Mouse (Mus musculus) forebrain, postnatal 0 days (tissue): ENCODE data around the gene Golph3l. TPM values are rescaled to one million over a fixed set of nuclear protein-coding genes. Genes with fewer than 3 reads are reported as not detected.
A peak's percentile ranks its signal among the peaks of the same experiment; 100 is the strongest.
"Not testable (repeated sequence)": the region's sequence is repeated elsewhere in the genome, so short reads cannot be mapped to it uniquely, and the experiment has no call there.

Experiments
- ATAC-seq: fragments of 200-750 bp; cut with Nextera tagmentation; 2 replicates; pipeline ENCODE4 v1.8.0; 2017; ENCODE audit warnings: mild to moderate bottlenecking, moderate library complexity
- DNase-seq: peaks from one replicate; pipeline ENCODE4 v3.0.0-alpha.2; 2015
- H3K27ac ChIP-seq: fragments of 300-500 bp; sonication (generic); 2 replicates; pipeline ENCODE4 v1.5.1; 2014; ENCODE audit warnings: low read depth, mild to moderate bottlenecking, antibody characterized with exemption, low read length, moderate library complexity, mixed read lengths
- H3K27me3 ChIP-seq: fragments of 300-500 bp; sonication (generic); 2 replicates; pipeline ENCODE4 v1.6.1; 2014; ENCODE audit warnings: mild to moderate bottlenecking, low read length, mixed read lengths; ENCODE audit not compliant: insufficient read depth
- H3K36me3 ChIP-seq: fragments of 300-500 bp; sonication (generic); 2 replicates; pipeline ENCODE4 v1.6.1; 2014; ENCODE audit warnings: mild to moderate bottlenecking, moderate library complexity; ENCODE audit not compliant: insufficient read depth
- H3K4me1 ChIP-seq: fragments of 300-500 bp; sonication (generic); 2 replicates; pipeline ENCODE4 v1.6.1; 2014; ENCODE audit warnings: antibody characterized with exemption; ENCODE audit not compliant: insufficient read depth
- H3K4me2 ChIP-seq: fragments of 300-500 bp; sonication (generic); 2 replicates; pipeline ENCODE4 v1.6.1; 2014; ENCODE audit warnings: low read depth, mild to moderate bottlenecking, moderate library complexity
- H3K4me3 ChIP-seq: fragments of 300-500 bp; sonication (generic); 2 replicates; pipeline ENCODE4 v1.5.1; 2014; ENCODE audit warnings: low read depth, low read length, mixed read lengths
- H3K9ac ChIP-seq: fragments of 300-500 bp; sonication (generic); 2 replicates; pipeline ENCODE4 v1.6.1; 2014; ENCODE audit warnings: mild to moderate bottlenecking
- H3K9me3 ChIP-seq: fragments of 300-500 bp; sonication (generic); 2 replicates; pipeline ENCODE4 v1.6.1; 2016; ENCODE audit warnings: low read length
- CTCF ChIP-seq: sonication (generic); IDR thresholded peaks from 2 replicates; pipeline ENCODE4 v1.5.1; 2016; ENCODE audit warnings: antibody characterized with exemption, control low read depth, low read depth
- WGBS: fragments of 180-500 bp; shearing (Covaris S2); extraction: QIAGEN DNeasy Blood & Tissue Kit; methylation state at CpG from one replicate; pipeline ENCODE4 v1.1.7; 2014; 5-methylcytosine and 5-hydroxymethylcytosine counted together
- polyA plus RNA-seq: library from polyadenylated mRNA; unstranded; fragments of >200 nt; fragmentation: Nextera tagmentation; extraction: Ambion mirVana; gene quantifications from 2 replicates; pipeline ENCODE4 v1.2.1, GENCODE M21; 2015
- total RNA-seq: library from RNA; depleted of rRNA; stranded (reverse); fragments of >200 nt; gene quantifications from 2 replicates; pipeline ENCODE4 v1.2.3, GENCODE M21; 2014; rRNA removed

Gene Golph3l
- total RNA-seq, result 23.2 and 28.5 TPM in 2 replicates
- polyA plus RNA-seq, result 18.2 and 19.2 TPM in 2 replicates

DNA sequence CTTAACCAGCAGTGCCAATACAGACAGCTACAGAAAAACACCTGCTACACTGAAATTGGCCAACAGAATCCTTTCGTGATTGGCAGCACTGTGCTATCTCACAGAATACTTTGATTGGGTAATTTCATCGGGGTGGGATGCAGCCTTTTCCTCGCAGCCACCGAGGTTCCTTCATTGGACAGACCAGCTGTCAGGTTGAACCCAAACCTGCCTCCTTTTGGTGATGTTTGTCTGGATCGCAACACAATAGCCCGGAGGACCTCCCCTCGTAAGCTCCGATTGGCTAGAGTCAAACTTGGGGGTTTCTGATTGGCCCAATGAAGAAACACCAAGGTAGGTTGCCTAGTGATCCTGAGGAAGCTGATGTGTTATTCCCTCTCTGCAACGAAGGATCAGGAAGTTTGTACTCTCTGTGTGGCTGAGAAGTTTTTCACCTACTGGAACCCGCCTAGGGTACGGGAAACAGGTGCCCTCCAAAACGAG lies at the start of gene Golph3l:
Gene Golph3l (plus strand): TSS at position 331 of the 483 bp plus-strand sequence.
- Histone ChIP-seq H3K9me3 (no peaks in the 10 kb centered on the region), H3K27ac (peak within 1 kb of the TSS; percentile 60; the same call in 1 of the 2 replicates), H3K4me1 (no peaks in the 10 kb centered on the region), H3K9ac (peak within 1 kb of the TSS; percentile 56), H3K36me3 (0 out of 2 replicates have a peak, but pooled peaks cover 3% of the 10 kb centered on the region), H3K27me3 (no peaks in the 10 kb centered on the region), H3K4me2 (peak within 1 kb of the TSS; percentile 59), H3K4me3 (peak within 1 kb of the TSS; percentile 76)
- peak; percentile 100 for ATAC-seq
- peak; percentile 34; the same call in 1 of the 2 replicates for TF ChIP-seq CTCF
- DNase-seq, result peak; percentile 97
- WGBS, result under 1% methylated on average over 12 of the region's 12 CpGs

DNA sequence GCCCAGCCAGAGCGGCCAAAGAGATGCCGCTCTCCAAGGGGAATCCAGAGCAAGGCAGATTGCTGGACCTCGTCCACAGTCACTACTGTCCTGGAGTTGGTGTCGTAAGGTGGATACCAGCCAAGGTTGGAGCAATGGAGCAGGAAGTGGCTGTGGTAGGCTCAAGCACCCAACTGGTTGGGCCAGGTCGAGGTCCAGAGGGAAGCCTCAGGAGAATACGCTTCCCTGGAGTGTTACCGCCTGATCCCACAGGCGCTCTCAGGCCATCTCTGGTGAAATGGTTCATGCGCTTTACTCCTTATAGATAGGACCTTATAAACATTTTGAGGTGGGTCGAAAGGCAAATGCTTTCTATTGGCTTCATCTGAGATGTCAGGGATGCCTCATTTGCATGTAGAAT lies 49.8 kb upstream of the Golph3l start:
- ATAC-seq (no peak), DNase-seq (no peak)
- no peak overlapping the region for H3K4me2 ChIP-seq
- H3K4me1 ChIP-seq, result no peaks in the 10 kb centered on the region
- WGBS, result 87% methylated on average over 10 of the region's 10 CpGs
- H3K9ac ChIP-seq, result no peak overlapping the region
- no peaks in the 10 kb centered on the region for H3K27me3 ChIP-seq
- H3K9me3 ChIP-seq, result no peaks in the 10 kb centered on the region
- TF ChIP-seq CTCF, result no peak
- no peak overlapping the region for H3K27ac ChIP-seq
- H3K36me3 ChIP-seq, result no peaks in the 10 kb centered on the region
- no peak overlapping the region for H3K4me3 ChIP-seq

DNA sequence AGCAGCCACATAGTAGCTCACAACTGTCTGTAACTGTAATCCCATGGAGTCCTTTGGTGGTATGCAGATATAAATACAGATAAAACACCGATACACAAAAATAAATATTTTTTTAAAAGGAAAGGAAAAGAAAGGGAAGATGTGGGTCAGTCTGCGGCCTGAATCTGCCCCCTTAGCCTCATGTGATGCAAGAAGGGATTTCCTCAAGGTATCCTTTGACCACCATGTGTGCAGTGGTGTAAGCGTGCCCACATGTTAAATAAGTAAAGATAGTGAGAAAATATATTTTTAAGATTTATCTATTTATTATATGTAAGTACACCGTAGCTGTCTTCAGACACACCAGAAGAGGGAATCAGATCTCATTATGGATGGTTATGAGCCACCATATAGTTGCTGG lies 48.9 kb upstream of the Golph3l start:
- DNase-seq, result no peak
- ATAC-seq, result no peak
- H3K9me3 ChIP-seq, result no peaks in the 10 kb centered on the region
- no peaks in the 10 kb centered on the region for H3K4me1 ChIP-seq
- WGBS, result 93% methylated on average over 4 of the region's 4 CpGs
- no peaks in the 10 kb centered on the region for H3K36me3 ChIP-seq
- no peak for TF ChIP-seq CTCF
- H3K4me3 ChIP-seq, result no peak overlapping the region
- no peak overlapping the region for H3K4me2 ChIP-seq
- no peak overlapping the region for H3K9ac ChIP-seq
- H3K27me3 ChIP-seq, result no peaks in the 10 kb centered on the region
- H3K27ac ChIP-seq, result no peak overlapping the region

DNA sequence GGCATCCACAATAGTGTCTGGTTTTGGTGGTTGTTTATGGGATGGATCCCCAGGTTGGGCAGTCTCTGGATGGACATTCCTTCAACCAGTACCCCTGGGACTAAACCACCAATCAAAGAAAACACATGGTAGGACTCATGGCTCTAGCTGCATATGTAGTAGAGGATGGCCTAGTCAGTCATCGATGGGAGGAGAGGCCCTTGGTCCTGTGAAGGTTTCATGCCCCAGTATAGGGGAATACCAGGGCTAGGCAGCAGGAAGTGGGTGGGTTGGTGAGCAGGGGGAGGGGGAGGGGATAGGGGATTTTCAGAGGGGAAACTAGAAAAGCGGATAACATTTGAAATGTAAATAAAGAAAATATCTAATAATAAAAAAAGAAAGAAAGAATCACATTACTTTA lies 47.5 kb upstream of the Golph3l start:
- H3K27ac ChIP-seq, H3K27me3 ChIP-seq, H3K4me1 ChIP-seq, H3K4me2 ChIP-seq, H3K4me3 ChIP-seq, H3K9me3 ChIP-seq, ATAC-seq, H3K9ac ChIP-seq, H3K36me3 ChIP-seq, DNase-seq: not testable (repeated sequence)
- 90% methylated on average over 2 of the region's 2 CpGs for WGBS

DNA sequence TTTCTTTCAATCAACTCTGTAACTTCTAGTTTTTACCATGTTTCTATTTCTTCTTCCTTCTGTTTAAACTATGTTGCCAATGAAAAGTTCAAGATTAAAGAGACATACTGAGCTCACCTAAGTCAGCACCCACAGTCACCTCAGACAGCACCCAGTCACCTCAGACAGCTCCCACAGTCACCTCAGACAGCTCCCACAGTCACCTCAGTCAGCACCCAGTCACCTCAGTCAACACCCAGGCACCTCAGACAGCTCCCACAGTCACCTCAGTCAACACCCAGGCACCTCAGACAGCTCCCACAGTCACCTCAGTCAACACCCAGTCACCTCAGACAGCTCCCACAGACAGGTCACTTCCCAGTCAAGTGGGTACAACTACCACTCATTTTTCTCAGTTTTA lies 46.6 kb upstream of the Golph3l start:
- Histone ChIP-seq H3K9me3 (no peaks in the 10 kb centered on the region), H3K27me3 (no peaks in the 10 kb centered on the region), H3K4me1 (no peaks in the 10 kb centered on the region), H3K36me3 (no peaks in the 10 kb centered on the region), H3K4me2 (no peak overlapping the region), H3K27ac (no peak overlapping the region), H3K4me3 (no peak overlapping the region), H3K9ac (no peak overlapping the region)
- no peak for DNase-seq
- TF ChIP-seq CTCF, result no peak
- ATAC-seq, result no peak

DNA sequence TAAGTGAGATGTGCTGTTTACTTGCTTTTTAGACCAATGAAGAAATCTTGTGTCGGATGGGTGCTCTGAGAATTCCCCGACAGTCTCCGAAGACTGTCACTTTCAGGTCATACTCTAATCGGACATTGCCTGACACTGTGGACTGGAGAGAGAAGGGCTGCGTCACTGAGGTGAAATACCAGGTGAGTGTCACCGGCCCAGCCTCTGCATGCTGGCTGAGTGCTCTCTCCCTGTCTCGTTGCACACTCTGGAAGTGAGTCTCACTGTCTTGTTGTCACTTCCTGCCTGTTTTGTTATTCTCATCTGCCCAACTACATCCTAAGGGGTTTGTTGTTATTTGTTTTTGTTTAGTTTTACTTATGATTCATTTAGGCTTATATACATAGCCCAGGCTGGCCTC lies 45.8 kb upstream of the Golph3l start:
- no peak for ATAC-seq
- no peak for DNase-seq
- H3K36me3 ChIP-seq, result no peaks in the 10 kb centered on the region
- no peak overlapping the region for H3K4me2 ChIP-seq
- H3K9me3 ChIP-seq, result no peaks in the 10 kb centered on the region
- 72% methylated on average over 7 of the region's 7 CpGs for WGBS
- TF ChIP-seq CTCF, result no peak
- H3K4me3 ChIP-seq, result no peak overlapping the region
- no peaks in the 10 kb centered on the region for H3K4me1 ChIP-seq
- H3K27me3 ChIP-seq, result no peaks in the 10 kb centered on the region
- H3K9ac ChIP-seq, result no peak overlapping the region
- H3K27ac ChIP-seq, result no peak overlapping the region

DNA sequence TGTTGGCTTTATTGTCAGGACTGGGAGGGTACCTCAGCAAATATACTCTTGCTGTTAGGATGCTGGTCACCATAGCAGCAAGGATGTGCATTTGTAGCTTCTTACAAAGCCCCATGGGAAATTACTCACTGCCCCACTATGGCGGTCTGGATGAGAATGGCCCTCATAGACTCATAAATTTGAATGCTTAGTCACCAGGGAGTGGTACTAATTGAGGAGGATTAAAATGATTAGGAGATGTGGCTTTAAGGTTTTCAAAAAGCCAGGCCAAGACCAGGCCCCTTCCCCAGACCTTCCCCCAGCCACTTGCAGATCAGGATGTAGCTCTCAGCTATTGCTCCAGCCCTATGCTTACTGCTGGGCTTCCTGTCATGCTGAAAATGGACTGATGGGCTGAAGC lies 38.6 kb upstream of the Golph3l start:
- WGBS, result 55% methylated on average over 1 of the region's 1 CpGs

More for the DNA sequence above, 38.6 kb upstream of the Golph3l start:
- Histone ChIP-seq H3K9me3 (no peaks in the 10 kb centered on the region), H3K9ac (no peak overlapping the region), H3K4me2 (no peak overlapping the region), H3K27ac (no peak overlapping the region), H3K36me3 (no peaks in the 10 kb centered on the region), H3K4me3 (no peak overlapping the region), H3K4me1 (no peaks in the 10 kb centered on the region), H3K27me3 (no peaks in the 10 kb centered on the region)
- DNase-seq (no peak), ATAC-seq (no peak)
- TF ChIP-seq CTCF, result no peak
